Mouse (Mus musculus) NIH3T3 (cell line): Measurements from ENCODE around the gene Rslcan18.
"Not testable (repeated sequence)": the region's sequence is repeated elsewhere in the genome, so short reads cannot be mapped to it uniquely, and the experiment has no call there.

ENCODE experiments used
- DNase-seq: peaks from one replicate; pipeline ENCODE4 v3.0.0-alpha.2; 2012; ENCODE audit warnings: low read depth

Rslcan18 gene

DNA sequence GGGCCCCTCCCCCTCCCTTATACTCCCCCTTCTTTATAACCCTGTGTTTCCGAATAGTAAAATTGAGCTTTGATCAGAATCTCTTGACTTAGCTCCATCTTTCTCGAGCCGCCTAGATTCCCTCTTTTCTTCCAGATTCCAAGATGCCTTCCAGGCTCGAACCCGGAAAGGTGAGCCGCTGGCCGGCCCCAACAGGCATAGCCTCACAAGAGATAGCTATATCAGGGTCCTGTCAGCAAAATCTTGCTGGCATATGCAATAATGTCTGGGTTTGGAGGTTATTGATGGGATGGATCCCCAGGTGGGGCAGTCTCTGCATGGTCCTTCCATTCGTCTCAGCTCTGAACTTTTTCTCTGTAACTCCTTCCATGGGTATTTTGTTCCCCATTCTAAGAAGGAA is at the start of gene Rslcan18:
Gene Rslcan18, minus strand, starts transcription at position 101 of the 400 bp plus-strand sequence.
- DNase-seq = not testable (repeated sequence)

DNA sequence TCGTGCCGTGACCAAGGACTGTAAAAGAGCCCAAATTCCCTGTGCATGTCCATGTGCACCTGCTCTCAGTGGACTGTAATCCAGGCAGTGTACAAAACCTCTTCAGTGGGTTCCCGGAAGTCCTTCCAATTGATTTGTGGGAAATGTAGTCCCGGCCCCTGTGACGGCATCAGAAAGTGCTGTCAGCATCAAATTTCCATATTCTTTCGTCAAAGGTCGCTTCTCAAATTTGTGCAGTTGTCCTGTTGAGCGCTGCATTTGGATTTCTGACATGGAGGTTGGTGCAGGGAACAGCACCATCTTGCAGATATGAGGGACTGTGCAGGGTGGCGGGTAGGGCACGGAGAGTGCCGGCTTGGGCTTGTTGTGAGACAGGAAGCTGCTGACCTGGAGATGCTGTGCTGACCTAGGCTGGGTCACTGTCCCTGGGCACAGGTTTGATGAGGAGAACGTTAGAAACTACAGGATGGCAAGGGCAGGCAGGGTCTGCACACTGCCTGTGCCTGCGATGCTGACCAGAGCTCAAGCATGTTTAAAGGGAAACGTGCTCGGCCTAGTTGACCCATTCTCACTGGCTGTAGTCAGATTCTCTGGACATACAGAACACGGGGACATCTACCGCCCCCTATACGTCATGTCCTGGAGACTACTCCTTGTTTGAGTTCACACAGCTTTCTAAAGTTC is 12.1 kb upstream of the Rslcan18 start:
- peak; percentile 87 for DNase-seq

DNA sequence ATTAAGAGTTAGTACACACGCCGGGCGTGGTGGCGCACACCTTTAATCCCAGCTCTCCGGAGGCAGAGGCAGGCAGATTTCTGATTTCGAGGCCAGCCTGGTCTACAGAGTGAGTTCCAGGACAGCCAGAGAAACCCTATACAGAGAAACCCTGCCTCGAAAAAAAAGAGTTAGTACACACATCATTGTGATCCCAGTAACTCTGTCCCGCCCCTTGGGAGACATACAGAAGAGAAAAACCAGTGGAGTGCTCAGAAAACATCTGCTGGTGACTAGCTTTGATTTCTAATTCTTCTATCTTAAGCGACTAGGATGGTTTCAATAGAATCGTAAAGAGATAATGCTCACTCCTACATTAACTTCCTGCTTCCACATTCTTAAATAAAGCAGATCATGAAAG is 11.4 kb upstream of the Rslcan18 start:
- not testable (repeated sequence) for DNase-seq

DNA sequence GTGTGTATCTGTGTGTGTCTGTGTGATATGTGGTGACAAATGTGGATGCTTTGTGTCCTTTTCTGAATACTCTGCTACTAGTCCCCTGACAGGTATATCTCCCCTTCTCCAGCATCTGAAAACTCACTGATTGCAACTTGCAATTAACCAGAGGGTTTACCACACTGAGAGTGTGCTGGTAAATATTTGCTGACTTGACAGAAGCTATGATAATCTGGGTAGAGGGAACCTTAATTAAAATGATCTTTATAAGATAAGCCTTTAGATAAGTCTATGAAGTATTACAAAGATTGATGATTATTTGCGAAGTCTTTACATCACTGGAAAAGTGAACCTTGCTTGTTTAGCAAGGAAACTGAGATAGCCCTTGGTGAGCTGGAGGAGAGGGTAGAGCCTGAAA is 8.4 kb upstream of the Rslcan18 start:
- DNase-seq = no peak

DNA sequence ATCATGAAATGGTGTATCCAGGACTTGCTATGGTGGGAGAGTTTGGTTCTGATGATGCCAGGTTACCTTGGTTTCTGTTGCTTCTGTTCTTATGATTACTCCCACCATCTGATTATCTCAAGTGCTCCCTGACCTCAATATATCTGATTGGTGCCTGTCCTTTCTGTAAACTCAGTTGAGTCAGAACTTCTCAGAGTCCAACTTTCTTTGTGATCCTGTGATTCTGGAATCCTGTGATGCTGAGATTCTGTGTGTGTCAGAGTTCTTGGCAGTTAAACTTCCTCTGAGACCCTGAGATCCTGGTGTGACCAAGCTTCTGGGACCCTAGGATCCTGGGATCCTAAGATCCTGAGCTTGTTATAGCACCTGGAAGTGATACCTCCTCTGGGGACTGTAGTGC is 5.3 kb upstream of the Rslcan18 start, which contains the start of gene Zfp759:
Gene Zfp759, plus strand, starts transcription at position 301 of the 400 bp plus-strand sequence.
- DNase-seq = not testable (repeated sequence)

DNA sequence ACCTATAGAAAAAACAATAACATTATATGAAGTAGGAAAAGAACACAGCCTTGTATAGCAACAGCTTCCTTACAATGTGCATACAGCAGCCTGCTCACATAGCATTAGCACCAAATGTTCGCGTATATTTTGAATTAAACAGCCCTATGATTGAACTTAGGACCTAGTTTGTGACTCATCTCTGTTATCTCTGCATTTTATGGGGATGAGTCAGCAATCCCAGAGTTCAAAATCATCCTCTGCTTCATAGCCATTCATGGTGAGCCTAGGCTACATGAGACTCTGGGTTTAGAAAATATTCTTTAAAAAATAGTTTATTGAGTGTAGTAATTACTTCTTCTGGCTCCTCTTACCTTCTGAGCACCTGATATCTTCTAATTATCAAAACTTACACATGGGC is 2.8 kb downstream of the Rslcan18 start:
- DNase-seq = peak; percentile 3

DNA sequence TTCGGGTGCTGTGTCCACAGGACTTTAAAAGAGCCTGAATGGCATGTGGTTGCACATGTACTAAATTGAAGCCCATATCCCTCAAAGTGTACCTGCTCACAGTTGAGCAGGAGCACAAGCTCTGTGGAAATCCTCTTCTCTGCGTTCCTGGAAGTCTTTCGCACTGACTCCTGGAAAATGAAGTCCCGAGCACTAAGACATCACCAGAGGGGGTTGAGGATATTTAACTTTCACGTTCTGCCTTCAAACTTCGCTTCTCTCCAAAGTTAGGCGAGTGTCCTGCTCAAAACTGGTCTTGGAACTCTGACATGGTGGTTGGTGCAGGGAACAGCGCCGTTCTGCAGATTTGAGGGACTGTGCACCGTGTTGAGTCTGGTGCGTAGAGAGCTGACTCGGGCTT is 4.0 kb downstream of the Rslcan18 start:
- no peak for DNase-seq

DNA sequence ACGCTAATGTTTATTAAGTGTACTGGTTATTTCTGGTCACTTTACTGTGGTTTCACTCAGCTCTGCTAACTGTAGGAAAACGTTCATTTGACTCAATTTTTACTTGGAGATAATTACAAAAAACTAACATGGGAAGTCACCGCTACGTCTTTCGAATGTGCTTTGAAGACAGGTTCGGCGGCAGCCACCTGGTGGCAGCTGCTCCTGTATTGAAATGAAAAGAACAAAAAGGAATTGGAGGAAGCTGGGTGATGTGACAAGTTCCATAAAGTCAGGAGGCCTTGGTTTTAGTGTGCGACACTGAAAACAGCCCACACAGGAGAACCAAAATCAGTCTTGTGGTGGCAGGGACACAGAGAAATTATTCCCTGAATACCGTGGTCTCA is 7.2 kb downstream of the Rslcan18 start:
- DNase-seq = no peak

DNA sequence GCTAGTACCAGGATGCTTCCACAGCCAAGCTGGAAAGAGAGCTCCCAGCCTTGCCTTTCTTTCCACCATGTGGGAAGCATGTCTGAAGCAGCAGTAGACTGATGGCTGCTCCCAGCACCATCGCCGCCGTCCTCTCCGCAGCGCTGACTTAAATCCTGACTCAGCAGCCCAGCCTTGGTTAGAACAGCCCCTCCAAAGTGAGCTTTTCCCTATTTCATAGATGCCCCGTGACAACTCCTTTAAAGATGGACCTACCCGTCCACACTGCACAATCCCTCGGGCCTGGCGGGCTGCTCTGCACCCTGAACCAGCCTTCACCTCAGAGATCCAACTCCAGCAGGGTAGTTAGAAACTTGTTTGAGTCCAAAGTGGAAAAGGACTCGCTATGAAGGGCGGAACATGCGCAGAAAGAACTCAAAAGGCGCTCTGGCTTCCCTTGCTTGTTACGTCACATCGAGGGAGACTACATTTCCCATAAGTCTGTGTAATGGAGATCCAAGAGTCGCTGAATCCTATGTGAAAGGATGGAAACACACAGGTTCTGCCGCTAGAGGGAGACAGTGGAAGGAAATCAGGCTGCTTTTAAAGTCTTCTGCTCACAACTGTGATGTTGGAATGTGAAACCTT is 7.8 kb downstream of the Rslcan18 start, which contains the start of gene Gm28557:
Gene Gm28557, minus strand, starts transcription at position 411 of the 627 bp plus-strand sequence.
- DNase-seq = peak; percentile 97

DNA sequence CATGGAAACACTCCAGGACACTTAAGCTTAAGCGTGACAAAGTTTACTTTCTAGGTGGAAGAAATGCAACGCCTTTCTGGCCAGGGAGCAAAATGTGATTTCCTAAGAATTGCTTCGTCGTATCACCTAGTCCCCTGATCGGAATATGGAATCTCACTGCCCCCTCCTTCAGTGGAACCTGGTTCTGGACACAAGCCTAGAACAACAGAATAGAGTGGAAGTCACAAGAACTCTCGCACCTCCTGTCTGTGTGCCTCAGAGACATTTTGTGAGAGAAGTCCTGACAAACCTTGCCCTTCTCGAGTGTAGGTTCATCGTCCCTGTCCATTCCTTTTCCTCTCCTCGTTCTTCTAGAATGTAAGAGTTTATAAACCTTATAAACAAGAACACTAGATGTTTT is 8.4 kb downstream of the Rslcan18 start:
- DNase-seq = no peak

DNA sequence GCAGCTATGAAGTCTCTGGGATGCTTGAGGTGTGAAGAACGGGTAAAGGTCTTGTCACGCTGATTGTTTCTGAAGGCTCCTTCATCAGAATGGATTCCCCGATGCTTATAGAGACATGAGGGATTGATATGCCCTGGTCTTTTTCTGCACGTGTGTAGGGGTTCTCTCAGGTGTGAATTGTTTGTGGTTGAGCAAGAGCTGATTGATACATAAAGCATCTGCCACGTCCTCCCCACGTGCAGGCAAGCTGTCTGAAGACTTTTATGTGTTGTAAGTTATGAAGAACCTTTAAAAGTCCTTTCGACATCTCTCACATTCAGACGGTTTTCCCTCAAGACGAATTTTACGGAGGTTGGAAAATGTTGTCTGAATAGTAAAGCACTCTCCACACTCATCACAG is 18.2 kb downstream of the Rslcan18 start, which contains the start of gene Zfp708:
Gene Zfp708, minus strand, starts transcription at position 101 of the 400 bp plus-strand sequence.
- no peak for DNase-seq

DNA sequence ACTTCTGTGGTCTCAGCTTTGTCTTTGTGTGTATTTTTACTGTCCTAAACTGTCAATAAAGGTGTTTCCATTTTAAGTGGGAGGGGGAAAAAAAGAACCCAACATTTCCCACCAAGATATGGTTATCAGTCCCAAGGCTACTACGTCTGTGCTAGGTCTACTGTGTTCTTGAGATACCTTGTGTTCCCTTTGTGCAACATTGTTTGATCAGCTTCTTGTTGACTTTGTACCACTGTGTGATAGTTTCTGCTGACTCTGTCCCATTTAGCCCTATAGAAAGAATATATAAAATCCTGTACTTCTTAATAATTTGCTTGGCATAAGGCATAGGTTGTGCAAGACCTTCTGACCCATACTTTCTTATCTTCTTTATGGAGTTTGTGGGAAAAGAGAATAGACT is 25.9 kb downstream of the Rslcan18 start:
- no peak for DNase-seq

DNA sequence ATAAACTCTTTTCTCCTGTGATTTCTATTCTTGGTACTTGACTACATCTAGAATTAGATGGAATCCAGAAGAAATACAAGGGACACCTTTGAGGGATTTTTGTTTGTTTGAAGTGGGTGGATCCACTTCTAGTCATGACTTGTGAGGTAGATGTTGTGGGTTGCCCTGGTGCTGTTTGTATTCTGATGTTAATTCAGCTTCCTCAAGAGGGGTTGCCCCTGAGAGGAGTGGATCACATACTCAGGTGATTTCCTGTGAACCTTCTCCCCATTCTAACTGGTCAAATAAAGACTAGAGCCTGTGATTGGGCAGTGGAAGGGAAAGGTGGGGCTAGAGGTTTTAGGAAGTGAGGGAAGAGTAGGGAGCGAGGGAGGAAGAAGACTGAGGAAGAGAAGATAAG is 34.1 kb downstream of the Rslcan18 start:
- DNase-seq = peak; percentile 6

DNA sequence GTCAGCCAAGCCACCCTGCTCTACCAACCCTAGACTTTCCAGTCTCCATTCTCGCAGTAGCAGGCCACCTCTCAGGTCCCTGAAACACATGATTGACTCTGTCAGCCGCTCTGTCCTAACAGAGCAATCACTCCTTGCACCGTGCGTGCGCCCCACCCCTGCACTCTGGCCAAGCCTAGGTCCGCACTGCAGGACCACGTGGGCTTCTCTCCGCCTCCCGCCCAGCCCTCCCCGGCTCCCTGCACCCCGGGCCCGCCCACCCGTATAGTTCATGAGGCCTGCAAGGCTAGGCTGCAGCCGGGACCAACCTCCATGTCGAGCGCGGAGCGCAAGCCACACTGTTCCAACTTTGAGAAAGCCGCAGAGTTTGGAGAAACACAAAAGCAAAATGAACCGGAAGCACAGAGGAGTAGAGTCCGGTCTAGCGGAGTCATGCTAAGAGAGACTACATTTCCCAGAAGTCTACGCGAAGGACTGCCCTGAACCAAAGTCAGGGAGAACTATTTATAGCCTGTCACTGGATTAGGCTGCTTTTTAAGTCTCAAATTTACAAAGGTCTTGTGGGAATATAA is 34.8 kb downstream of the Rslcan18 start:
- DNase-seq = peak; percentile 86

DNA sequence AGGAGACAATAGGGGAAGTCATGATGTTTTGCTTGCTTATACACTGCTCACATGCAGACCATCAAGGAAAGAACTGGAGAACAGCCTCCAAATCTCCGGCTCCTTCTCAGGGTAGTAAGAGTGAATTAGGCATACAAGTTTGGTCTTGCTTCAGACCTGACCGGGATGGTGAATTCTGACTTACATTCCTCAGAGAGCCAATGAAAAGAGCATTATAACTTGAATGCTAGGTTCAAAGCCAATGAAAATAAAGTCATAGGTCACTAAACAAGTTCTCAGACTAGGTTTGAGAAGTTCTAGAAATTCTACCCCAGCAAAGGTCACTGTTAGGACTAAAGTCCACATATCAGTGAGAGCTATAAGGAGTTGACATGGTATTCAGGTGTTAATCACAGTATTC is 38.8 kb downstream of the Rslcan18 start:
- DNase-seq = no peak

DNA sequence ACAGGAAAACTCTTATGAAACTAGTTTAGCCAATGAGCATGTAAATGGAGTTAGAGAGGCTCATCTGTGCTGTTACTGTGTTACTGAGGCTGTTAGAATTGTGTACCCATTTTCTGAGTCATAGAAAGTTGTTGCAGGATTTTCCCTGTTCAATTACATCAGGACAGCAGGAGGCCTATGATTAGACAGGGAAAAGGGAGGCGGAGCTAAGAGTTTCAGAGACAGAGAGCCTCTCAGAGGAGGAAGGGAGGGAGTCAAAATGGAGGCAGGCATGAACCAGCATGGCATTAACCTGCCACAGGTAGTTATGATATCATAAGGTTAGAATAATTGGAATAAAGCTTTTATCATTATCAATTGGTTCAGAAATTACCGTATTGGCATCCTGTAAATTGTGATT is 43.3 kb downstream of the Rslcan18 start:
- no peak for DNase-seq

DNA sequence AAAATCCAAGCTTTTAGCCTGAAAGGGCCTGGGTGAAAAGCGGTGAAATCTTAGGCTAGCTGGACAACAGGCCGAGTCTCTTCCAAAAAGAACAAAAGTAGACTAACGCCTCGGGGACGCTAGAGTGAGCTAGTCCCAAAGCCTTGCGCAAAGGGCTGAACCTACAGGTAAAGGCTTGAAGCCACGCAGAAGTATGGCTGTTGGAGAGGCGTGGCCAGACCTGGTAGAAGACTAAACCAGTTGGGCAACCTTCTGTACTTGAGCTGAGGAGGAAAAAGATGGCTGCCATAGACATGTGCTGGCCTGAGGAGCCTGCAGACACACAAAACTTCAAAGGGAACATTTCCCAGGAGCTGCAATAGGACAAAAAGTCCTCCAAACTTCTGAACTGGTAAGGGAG is 50.7 kb downstream of the Rslcan18 start:
- no peak for DNase-seq

DNA sequence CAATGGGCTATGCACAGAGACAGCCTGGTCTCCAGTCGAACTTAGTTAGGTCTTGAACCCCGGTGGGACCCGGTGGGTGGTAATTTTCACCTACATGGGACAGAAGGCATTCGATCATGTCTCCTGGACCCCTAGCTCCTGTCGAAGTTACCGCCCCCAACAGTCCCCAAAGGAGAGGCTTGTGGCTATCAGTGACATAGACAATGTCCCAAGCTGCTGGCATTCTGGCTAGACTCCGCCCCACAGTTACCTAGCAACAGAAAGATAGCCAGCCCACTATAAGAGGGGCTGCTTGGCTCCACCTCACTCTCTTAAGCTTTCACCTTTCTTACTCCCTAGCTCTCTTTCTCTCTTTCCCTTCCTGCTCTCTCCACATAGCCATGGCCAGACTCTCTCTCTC is 53.6 kb downstream of the Rslcan18 start:
- DNase-seq = no peak

DNA sequence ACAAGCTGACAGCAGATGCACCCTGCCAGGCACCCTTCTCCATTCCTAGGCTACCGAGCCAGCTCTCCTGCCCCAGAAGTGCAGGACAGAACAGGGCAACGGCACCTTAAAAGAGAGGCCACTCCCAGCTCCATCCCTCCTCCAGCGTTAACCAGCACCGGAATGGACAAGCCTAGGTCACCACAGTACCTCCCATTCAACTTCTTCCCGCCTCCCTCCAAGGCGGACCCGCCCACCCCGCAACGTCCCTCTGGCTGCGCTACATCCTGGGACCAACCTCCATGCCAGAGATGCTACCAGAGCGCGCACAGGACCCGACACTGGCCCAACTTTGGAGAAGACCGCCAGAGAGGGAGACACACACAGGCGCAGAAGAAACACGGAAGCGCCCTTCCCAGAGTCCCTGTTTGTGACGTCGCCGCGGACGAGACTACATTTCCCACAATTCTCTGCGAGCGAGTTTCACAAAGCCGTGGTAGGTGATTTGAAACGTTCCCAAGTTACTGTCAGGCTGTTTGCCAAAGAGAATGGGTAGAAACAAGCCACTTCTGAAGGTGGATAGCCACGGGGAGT is 55.2 kb downstream of the Rslcan18 start, which contains the start of gene Zfp712:
Gene Zfp712, minus strand, starts transcription at position 385 of the 573 bp plus-strand sequence.
- peak; percentile 97 for DNase-seq

DNA sequence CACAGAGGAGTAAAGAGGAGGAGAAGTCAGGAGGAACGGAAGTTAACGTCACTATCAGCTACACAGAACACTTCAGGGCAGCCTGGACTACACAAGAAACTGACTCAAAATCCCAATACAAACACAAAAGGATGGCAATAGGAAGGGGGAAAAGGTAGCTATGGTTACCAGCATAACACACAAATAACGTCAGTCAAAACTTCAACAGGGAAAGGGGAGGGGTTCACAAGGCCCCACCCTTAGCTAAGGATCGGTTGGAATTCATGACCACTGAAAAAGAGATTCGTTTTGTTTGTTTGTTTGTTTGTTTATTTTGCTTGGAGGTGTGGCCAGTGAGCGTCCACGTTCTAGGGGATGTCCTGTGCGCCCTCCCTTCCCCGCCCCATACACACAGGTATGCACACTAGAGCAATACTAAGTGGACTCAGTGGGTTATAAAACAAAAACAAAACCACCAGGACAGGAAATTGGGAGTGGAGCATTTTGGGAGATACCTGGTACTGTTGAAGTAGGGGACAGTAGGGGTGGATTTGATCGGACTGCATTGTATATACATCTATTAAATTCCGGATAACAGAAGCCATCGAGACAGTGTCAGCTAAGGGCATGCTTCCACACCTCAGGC is 55.8 kb downstream of the Rslcan18 start:
- peak; percentile 34 for DNase-seq
